Mouse (Mus musculus) midbrain, embryonic 16.5 days (tissue): Measurements from ENCODE around the gene Tbx15. TPM values are rescaled to one million over a fixed set of nuclear protein-coding genes. Genes with fewer than 3 reads are reported as not detected.

Experiments used
- ATAC-seq: fragments of 200-750 bp; cut with Nextera tagmentation; 2 replicates; pipeline ENCODE4 v1.8.0; 2017; ENCODE audit warnings: moderate TSS enrichment
- H3K27ac ChIP-seq: fragments of 300-500 bp; sonication (generic); 2 replicates; pipeline ENCODE4 v1.5.1; 2014; ENCODE audit warnings: mild to moderate bottlenecking, low read length, mixed read lengths
- H3K27me3 ChIP-seq: fragments of 300-500 bp; sonication (generic); 2 replicates; pipeline ENCODE4 v1.6.1; 2014; ENCODE audit warnings: low read depth, low read length, mixed read lengths; ENCODE audit not compliant: control insufficient read depth, insufficient read depth
- H3K36me3 ChIP-seq: fragments of 300-500 bp; sonication (generic); 2 replicates; pipeline ENCODE4 v1.6.1; 2014; ENCODE audit warnings: mild to moderate bottlenecking, low read length, moderate library complexity, mixed read lengths; ENCODE audit not compliant: control insufficient read depth, insufficient read depth
- H3K4me1 ChIP-seq: fragments of 300-500 bp; sonication (generic); 2 replicates; pipeline ENCODE4 v1.6.1; 2014; ENCODE audit warnings: mild to moderate bottlenecking, low read length, mixed read lengths; ENCODE audit not compliant: control insufficient read depth, insufficient read depth
- H3K4me2 ChIP-seq: fragments of 300-500 bp; sonication (generic); 2 replicates; pipeline ENCODE4 v1.6.1; 2014; ENCODE audit warnings: mild to moderate bottlenecking, low read length, mixed read lengths
- H3K4me3 ChIP-seq: fragments of 300-500 bp; sonication (generic); 2 replicates; pipeline ENCODE4 v1.5.1; 2014; ENCODE audit warnings: low read depth, mild to moderate bottlenecking, low read length, moderate library complexity, mixed read lengths
- H3K9ac ChIP-seq: fragments of 300-500 bp; sonication (generic); 2 replicates; pipeline ENCODE4 v1.6.1; 2014; ENCODE audit warnings: low read depth, low read length, mixed read lengths
- H3K9me3 ChIP-seq: fragments of 300-500 bp; sonication (generic); replicated peaks from 2 replicates; pipeline ENCODE4 v1.6.1; 2014; ENCODE audit warnings: mild to moderate bottlenecking, low read length, mixed read lengths; ENCODE audit not compliant: control insufficient read depth, poor library complexity, severe bottlenecking
- WGBS: fragments of 180-500 bp; shearing (Covaris S2); extraction: QIAGEN DNeasy Blood & Tissue Kit; methylation state at CpG from one replicate; pipeline ENCODE4 v1.1.7; 2014; 5-methylcytosine and 5-hydroxymethylcytosine counted together
- polyA plus RNA-seq: library from polyadenylated mRNA; unstranded; fragments of >200 nt; fragmentation: Nextera tagmentation; extraction: Ambion mirVana; gene quantifications from 2 replicates; pipeline ENCODE4 v1.2.1, GENCODE M21; 2015

Gene Tbx15
- polyA plus RNA-seq, 1 experiment from 2014 or later, result 0.68 TPM

DNA sequence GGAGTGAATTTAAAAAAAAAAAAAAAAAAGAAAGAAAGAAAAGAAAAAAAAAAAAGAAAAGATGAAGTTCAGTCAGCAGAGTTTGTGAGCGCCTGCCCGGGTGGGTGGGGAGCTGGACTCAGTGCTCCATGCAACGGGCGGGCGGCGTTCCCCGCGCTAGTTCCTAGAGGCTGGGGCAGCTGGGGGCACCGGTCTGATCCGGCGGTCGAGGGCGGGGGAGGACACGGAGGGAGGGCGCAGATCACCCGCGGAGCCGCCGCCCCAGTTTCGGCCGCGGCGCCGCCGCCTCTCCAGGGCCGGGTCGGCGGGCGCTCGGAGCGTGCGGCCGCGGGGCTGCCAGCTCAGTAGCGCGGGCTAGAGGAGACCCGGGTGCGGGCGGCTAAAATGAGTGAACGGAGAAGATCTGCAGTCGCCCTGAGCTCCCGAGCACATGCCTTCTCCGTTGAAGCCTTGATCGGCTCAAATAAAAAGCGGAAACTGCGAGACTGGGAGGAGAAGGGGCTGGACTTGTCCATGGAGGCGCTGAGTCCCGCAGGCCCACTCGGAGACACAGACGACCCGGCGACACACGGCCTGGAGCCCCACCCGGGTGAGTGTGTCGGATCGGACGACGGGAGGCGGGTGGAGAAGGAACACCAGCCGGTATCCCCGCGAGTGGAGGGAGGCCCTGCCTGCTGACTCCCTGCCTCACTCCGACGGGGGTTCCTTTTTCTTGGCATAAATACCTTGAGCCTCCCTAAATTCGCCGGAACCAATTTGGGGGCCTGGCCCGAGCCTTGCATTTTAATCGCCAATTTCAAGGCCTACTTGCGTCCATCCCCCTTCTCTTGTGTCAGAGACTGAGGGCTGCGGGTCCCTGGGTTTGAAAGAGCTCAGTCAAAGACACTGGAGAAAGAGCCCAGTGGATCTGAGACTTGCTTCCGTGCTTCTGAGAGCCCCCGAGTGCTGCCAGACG, 13.6 kb downstream of the Tbx15 start:
- ATAC-seq, result peak; percentile 66
- H3K9ac ChIP-seq, result no peak overlapping the region
- under 1% methylated on average over 71 of the region's 73 CpGs for WGBS
- peak overlapping the region; percentile 53 for H3K4me2 ChIP-seq
- peak overlapping the region; percentile 30 for H3K4me3 ChIP-seq
- H3K9me3 ChIP-seq, result no peaks in the 10 kb centered on the region; the same call in 1 of the 2 replicates
- peaks cover 6% of the 10 kb centered on the region; the same call in 1 of the 2 replicates for H3K4me1 ChIP-seq
- no peaks in the 10 kb centered on the region for H3K36me3 ChIP-seq
- H3K27me3 ChIP-seq, result peaks cover 76% of the 10 kb centered on the region
- no peak overlapping the region for H3K27ac ChIP-seq

DNA sequence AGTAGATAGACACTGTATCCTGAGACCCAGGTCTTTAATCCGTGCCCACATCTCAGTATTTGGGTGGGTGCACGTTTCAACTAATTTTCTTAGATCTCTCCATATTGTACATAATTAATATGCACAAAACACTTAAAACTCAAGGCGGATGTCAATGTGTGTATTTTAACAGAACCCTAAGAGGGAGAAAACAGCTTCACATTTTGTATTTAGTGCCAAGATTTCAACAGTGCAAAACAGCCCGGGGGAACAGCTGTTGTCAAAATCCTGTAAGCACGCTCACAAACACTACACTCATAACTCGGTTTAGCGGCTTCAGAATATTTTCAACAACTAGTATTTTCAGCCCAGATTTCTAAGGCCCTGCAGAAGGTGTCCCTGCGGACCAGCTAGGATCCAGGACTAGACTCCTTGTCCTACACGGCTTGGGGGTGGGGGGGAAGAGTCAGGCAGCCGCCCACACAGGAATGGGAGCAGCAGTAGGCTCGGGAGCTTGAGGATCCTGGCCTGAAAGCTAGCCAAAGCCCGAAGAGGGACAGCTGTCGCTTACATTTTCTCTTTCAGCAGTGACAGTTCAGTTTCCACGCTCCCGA, 14.5 kb downstream of the Tbx15 start:
- Histone ChIP-seq H3K36me3 (no peaks in the 10 kb centered on the region), H3K9me3 (no peaks in the 10 kb centered on the region; the same call in 1 of the 2 replicates), H3K4me2 (no peak overlapping the region), H3K27ac (no peak overlapping the region), H3K9ac (no peak overlapping the region), H3K4me1 (peaks cover 6% of the 10 kb centered on the region; the same call in 1 of the 2 replicates), H3K4me3 (no peak overlapping the region), H3K27me3 (peaks cover 77% of the 10 kb centered on the region)
- ATAC-seq, result no peak
- 1% methylated on average over 15 of the region's 15 CpGs for WGBS

DNA sequence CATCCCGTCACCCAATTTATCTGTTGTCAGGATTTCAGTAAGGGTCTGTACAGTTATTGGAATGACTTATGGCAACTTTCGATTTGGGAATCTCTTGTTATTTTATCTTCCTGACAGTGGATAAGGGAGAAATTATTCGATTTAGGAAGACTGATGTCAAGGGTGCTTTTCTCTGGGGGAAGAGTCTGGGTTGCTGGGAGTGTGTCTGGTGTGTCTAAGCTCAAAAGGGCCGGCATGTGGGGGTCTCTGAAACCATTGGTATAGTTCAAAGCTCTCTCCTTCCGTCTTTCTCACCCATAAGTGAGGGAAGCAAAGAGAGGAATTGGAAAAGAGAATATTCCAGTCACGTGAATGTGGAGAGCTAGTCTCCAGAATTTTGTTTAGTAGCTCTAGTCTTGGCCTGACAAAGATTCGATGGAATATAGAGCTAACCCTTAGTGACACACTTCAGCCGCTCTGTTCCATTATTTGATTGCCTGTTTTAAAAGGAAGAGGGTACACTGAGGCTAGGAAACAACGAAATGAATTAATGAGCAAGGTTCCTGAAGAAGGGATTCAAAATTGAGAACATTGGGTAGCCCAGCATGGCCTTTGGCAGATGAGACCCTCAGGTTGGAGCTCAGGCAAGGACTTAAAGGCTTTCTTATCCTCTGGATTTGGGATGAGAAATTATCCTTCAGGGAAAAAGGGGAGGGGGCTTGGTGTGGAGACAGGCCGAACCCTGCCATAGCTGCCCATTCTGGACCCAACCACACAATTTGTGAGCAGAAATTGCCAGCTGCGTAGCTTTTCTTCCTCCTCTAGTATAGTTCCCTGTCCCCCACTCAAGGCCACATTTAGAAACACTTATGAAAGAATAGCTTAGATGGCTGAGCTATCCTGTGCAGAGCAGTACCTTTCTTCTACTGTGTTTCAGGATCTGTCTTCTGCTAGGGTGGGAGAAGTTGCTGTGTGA, 15.5 kb downstream of the Tbx15 start:
- Histone ChIP-seq H3K27me3 (peaks cover 73% of the 10 kb centered on the region), H3K4me1 (peaks cover 6% of the 10 kb centered on the region; the same call in 1 of the 2 replicates), H3K9me3 (no peaks in the 10 kb centered on the region; the same call in 1 of the 2 replicates), H3K4me2 (no peak overlapping the region), H3K36me3 (no peaks in the 10 kb centered on the region), H3K27ac (no peak overlapping the region), H3K9ac (no peak overlapping the region), H3K4me3 (no peak overlapping the region)
- WGBS, result 8% methylated on average over 11 of the region's 11 CpGs
- no peak for ATAC-seq

DNA sequence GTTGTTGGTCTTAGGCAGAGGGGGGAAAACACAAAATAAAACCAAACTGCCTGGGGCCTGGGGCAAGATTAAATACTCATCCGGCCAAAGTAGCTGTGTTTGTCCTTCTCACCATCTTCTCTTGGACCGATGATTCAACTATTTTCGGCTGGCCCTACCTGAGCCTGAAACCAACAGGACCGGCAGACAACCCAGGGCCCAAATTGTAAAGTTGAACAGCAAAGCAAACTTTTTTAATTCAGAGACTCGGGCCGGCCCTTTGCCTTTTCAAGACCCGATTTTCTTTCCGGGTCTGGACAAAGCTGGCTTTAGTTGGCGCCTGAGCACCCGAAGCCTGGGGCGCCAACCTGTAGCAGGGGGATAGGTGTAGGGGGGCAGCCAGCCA, 16.2 kb downstream of the Tbx15 start:
- no peak overlapping the region for H3K27ac ChIP-seq
- H3K36me3 ChIP-seq, result no peaks in the 10 kb centered on the region
- ATAC-seq, result no peak
- no peak overlapping the region for H3K4me2 ChIP-seq
- WGBS, result 2% methylated on average over 11 of the region's 11 CpGs
- no peak overlapping the region for H3K4me3 ChIP-seq
- peaks cover 67% of the 10 kb centered on the region for H3K27me3 ChIP-seq
- no peaks in the 10 kb centered on the region; the same call in 1 of the 2 replicates for H3K9me3 ChIP-seq
- H3K4me1 ChIP-seq, result peaks cover 6% of the 10 kb centered on the region; the same call in 1 of the 2 replicates
- H3K9ac ChIP-seq, result no peak overlapping the region

DNA sequence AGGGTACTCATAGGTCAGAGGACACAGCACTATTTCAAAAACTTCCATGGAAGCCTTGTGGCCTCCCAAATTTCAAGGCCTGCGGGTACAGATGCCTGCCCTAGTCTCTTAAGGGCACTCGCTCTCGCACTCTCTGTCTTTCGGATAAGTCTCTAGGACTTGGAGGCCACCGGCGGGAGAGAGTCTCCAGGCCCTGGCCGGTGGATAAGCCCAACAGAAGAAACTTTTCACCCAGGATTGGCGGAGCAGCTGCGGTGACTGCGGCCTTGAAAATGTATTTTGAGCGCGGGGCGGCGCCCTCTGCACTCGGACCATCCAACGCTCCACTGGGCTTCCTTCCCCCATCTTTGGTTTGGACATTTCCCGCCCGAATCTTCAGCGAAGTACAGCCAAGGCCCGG, 16.6 kb downstream of the Tbx15 start:
- no peaks in the 10 kb centered on the region; the same call in 1 of the 2 replicates for H3K9me3 ChIP-seq
- ATAC-seq, result no peak
- no peak overlapping the region for H3K27ac ChIP-seq
- no peaks in the 10 kb centered on the region for H3K36me3 ChIP-seq
- no peak overlapping the region for H3K4me3 ChIP-seq
- H3K4me1 ChIP-seq, result peaks cover 6% of the 10 kb centered on the region; the same call in 1 of the 2 replicates
- WGBS, result 2% methylated on average over 20 of the region's 20 CpGs
- no peak overlapping the region for H3K9ac ChIP-seq
- H3K27me3 ChIP-seq, result peaks cover 66% of the 10 kb centered on the region
- H3K4me2 ChIP-seq, result no peak overlapping the region

DNA sequence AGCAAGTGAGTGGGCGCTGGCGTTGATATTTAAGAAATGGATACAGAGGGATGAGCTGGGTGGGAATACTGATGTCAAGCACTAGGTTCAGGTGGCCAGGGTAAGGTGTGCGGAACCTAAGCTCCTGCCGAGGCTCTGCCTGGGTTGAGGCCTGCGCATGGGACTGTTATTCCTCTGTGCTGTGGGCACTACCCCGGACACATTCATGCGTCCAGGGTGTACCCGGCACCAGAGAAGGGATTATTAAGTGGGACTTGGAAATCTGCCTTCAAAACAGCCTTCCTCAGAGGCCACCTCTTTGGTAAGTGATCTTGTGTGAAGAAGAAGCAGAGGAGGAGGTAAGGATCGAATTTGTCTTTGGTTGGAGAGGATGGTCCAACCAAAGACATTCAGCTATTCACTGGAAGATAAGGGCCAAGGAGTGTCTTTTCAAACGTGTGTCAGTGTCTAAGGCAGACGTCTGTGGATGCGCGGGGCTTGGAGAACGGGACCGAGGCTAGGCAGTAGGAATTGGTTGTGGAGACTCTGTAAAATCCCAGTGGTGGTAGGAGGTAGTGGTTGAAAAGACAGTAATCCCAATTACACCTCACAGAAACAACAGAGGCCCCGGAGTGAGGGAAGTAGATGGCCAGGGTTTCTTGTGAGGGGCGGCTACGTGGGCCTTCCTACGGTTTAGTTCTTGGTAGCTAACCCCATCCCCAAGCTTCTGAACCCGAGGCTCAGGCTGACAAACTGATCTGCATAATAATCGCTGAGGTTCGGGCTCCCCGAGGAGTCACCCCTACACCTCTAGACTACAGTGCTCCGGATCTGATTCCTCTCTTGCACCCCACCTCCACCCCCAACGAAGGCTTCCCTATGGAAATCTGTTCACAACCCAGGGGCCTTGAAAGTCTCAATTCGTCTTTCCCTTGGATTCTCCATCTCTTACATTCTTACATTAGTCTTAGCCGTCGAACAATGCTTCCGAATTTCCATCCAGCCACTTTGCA, 17.7 kb downstream of the Tbx15 start:
- Histone ChIP-seq H3K9ac (no peak overlapping the region), H3K4me3 (no peak overlapping the region), H3K27me3 (peaks cover 72% of the 10 kb centered on the region), H3K4me1 (peaks cover 6% of the 10 kb centered on the region; the same call in 1 of the 2 replicates), H3K4me2 (no peak overlapping the region), H3K27ac (no peak overlapping the region), H3K36me3 (no peaks in the 10 kb centered on the region), H3K9me3 (no peaks in the 10 kb centered on the region; the same call in 1 of the 2 replicates)
- ATAC-seq, result no peak
- WGBS, result 1% methylated on average over 29 of the region's 29 CpGs

DNA sequence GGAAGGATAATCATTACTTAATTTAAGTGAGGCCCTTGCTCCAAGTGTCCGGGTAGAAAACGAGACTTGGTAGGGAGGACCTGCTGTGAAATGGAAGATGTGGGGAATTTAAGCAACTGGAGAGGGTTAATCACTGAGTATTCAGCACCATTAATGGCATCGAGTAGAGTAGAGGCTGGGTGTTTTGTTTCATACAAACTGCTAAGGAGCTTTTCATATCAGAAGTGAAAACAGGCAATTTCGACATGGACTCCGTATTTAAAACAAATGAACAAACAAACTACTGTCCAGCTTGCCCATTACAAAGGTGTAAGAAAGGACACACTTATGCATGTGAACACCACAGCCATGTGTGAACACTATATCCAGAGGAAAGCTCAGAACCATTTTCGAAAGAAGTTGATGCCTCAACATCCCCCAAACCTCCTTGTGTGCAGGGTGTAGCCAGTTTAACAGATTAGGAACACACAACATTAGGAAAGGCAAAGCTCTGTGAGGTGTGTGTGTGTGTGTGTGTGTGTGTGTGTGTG, 19.6 kb downstream of the Tbx15 start:
- Histone ChIP-seq H3K4me2 (no peak overlapping the region), H3K4me1 (no peaks in the 10 kb centered on the region), H3K4me3 (no peak overlapping the region), H3K27ac (no peak overlapping the region), H3K9me3 (no peaks in the 10 kb centered on the region; the same call in 1 of the 2 replicates), H3K9ac (no peak overlapping the region), H3K27me3 (peaks cover 78% of the 10 kb centered on the region), H3K36me3 (no peaks in the 10 kb centered on the region)
- no peak for ATAC-seq
- WGBS, result 4% methylated on average over 6 of the region's 6 CpGs
